Mouse (Mus musculus) ES-E14 (cell line): ENCODE results near the gene Slc39a13.

ENCODE experiments used
- CHD2 ChIP-seq: IDR thresholded peaks from 2 replicates; pipeline ENCODE4 v1.6.1; 2014; ENCODE audit warnings: mild to moderate bottlenecking, low read depth, low read length, inconsistent platforms
- HCFC1 ChIP-seq: IDR thresholded peaks from 2 replicates; pipeline ENCODE4 v1.6.1; 2012; ENCODE audit warnings: low read length, inconsistent platforms, borderline replicate concordance; ENCODE audit not compliant: insufficient read depth

GRCm38 (mm10) chr2:91059376-91059775 lies 10.8 kb downstream of the Slc39a13 start:
- TF ChIP-seq HCFC1 = no peak
- no peak for TF ChIP-seq CHD2
